Comparison of ENCODE assay signal across 16 mouse cellular contexts in genomic region chr2:37849357-37849756, GRCm38 (mm10).
DNase-seq lines count a peak whose midpoint lies in the region; ATAC-seq and TF ChIP-seq lines count a peak whose summit lies in the region.
"Had no signal": no experiment of that assay in that cellular context is flagged by ENCODE, and none has a peak within 500 bp of the region (broad histone marks: within the 10 kb centered on the region; RNA-seq: fewer than 3 reads in every experiment).

No protein-coding gene starts in this region.

- H3K27me3 ChIP-seq in liver, embryonic 14.5 days (ENCODE audit: control insufficient read depth, insufficient read depth, low read length), result no peaks in the 10 kb centered on the region
- H3K27me3 ChIP-seq in liver, embryonic 11.5 days (replicated peaks; ENCODE audit: control insufficient read depth, insufficient read depth, low read length), result no peaks in the 10 kb centered on the region
- H3K27me3 ChIP-seq in MEL (ENCODE audit: control insufficient read depth in 1 of 2, insufficient read depth in 2 of 2, low read length in 2 of 2), result no peaks in the 10 kb centered on the region
- no peaks in the 10 kb centered on the region for H3K27me3 ChIP-seq in thymus, adult 2 months (ENCODE audit: control insufficient read depth, insufficient read depth, low read length)
- H3K27me3 ChIP-seq: hindbrain, embryonic 12.5 days had no signal

- H3K79me2 ChIP-seq in MEL (ENCODE audit: control insufficient read depth, insufficient read depth, low read length, poor library complexity), result no peaks in the 10 kb centered on the region

- no peak overlapping the region for H3K4me3 ChIP-seq in liver, embryonic 14.5 days (ENCODE audit: insufficient read depth in 1 of 2, low read depth in 2 of 2, low read length in 2 of 2)
- H3K4me3 ChIP-seq in liver, embryonic 11.5 days (ENCODE audit: low read depth, low read length), result no peak overlapping the region
- no peak overlapping the region for H3K4me3 ChIP-seq in MEL (ENCODE audit: control insufficient read depth in 1 of 2, insufficient read depth in 1 of 2, low read depth in 2 of 2, low read length in 2 of 2)
- no peak overlapping the region for H3K4me3 ChIP-seq in thymus, adult 2 months (ENCODE audit: control insufficient read depth, insufficient read depth, low read length)
- H3K4me3 ChIP-seq: hindbrain, embryonic 12.5 days had no signal

- TF ChIP-seq CTCF in liver, embryonic 14.5 days (IDR thresholded peaks at IDR 0.05; ENCODE audit: low read depth), result peak; percentile 33; the same call in 1 of the 2 replicates
- peak in 2 of 3 experiments; percentile 52 to 69; a peak in 4 of 6 replicates for TF ChIP-seq CTCF in MEL (IDR thresholded peaks at IDR 0.05 in 2 of 3, conservative IDR thresholded peaks at IDR 0.05 in 1 of 3; ENCODE audit: control insufficient read depth in 1 of 3, insufficient read depth in 1 of 3, low read depth in 2 of 3, low read length in 3 of 3, poor library complexity in 1 of 3, severe bottlenecking in 1 of 3)
- no peak for TF ChIP-seq CTCF in thymus, adult 2 months (IDR thresholded peaks at IDR 0.05; ENCODE audit: borderline replicate concordance, control insufficient read depth, extremely low read depth, insufficient read depth, low read length, poor library complexity)

- no peak for ATAC-seq in CD4-positive, CD25-positive, alpha-beta regulatory T cell, adult 4 months
- ATAC-seq in liver, embryonic 14.5 days (ENCODE audit: insufficient read depth), result no peak
- ATAC-seq in liver, embryonic 11.5 days (replicated peaks; ENCODE audit: low FRiP score), result no peak
- ATAC-seq: midbrain, embryonic 16.5 days had no signal

- no peak overlapping the region for H3K9ac ChIP-seq in liver, embryonic 14.5 days (replicated peaks)
- H3K9ac ChIP-seq in liver, embryonic 11.5 days (ENCODE audit: low read depth, low read length), result no peak overlapping the region
- H3K9ac ChIP-seq in MEL (ENCODE audit: control insufficient read depth, low read depth, low read length, poor library complexity, severe bottlenecking), result no peak overlapping the region
- H3K9ac ChIP-seq: hindbrain, embryonic 12.5 days had no signal

- H3K9me3 ChIP-seq in liver, embryonic 14.5 days (ENCODE audit: control insufficient read depth, low read length), result no peaks in the 10 kb centered on the region
- no peaks in the 10 kb centered on the region for H3K9me3 ChIP-seq in liver, embryonic 11.5 days (ENCODE audit: control insufficient read depth, low read length)
- H3K9me3 ChIP-seq in MEL (replicated peaks; ENCODE audit: insufficient read depth, low read length), result no peaks in the 10 kb centered on the region
- H3K9me3 ChIP-seq: hindbrain, embryonic 12.5 days had no signal

- no peak for TF ChIP-seq POLR2A in MEL (IDR thresholded peaks at IDR 0.05; ENCODE audit: control insufficient read depth in 1 of 2, insufficient read depth in 1 of 2, low read depth in 1 of 2, low read length in 2 of 2, poor library complexity in 1 of 2)
- no peak for TF ChIP-seq POLR2A in thymus, adult 2 months (IDR thresholded peaks at IDR 0.05; ENCODE audit: control insufficient read depth, extremely low read depth, insufficient read depth, low read length, poor library complexity)

- no peaks in the 10 kb centered on the region for H3K4me1 ChIP-seq in liver, embryonic 14.5 days (replicated peaks; ENCODE audit: control insufficient read depth in 2 of 2, insufficient read depth in 2 of 2, low read length in 1 of 2)
- H3K4me1 ChIP-seq in liver, embryonic 11.5 days (replicated peaks; ENCODE audit: control insufficient read depth, insufficient read depth, low read length), result no peaks in the 10 kb centered on the region
- no peaks in the 10 kb centered on the region for H3K4me1 ChIP-seq in MEL (ENCODE audit: control insufficient read depth in 1 of 2, insufficient read depth in 2 of 2, low read length in 2 of 2)
- no peaks in the 10 kb centered on the region for H3K4me1 ChIP-seq in thymus, adult 2 months (replicated peaks; ENCODE audit: control insufficient read depth, insufficient read depth, low read length)

- H3K36me3 ChIP-seq in liver, embryonic 14.5 days (replicated peaks; ENCODE audit: control insufficient read depth, insufficient read depth, low read depth), result no peaks in the 10 kb centered on the region
- H3K36me3 ChIP-seq in liver, embryonic 11.5 days (ENCODE audit: control insufficient read depth, insufficient read depth, low read length), result no peaks in the 10 kb centered on the region
- no peaks in the 10 kb centered on the region; a peak in 1 of 4 replicates for H3K36me3 ChIP-seq in MEL (ENCODE audit: control insufficient read depth in 1 of 2, insufficient read depth in 2 of 2, low read length in 2 of 2)
- H3K36me3 ChIP-seq in thymus, adult 2 months (ENCODE audit: control insufficient read depth, insufficient read depth, low read length), result 0 out of 2 replicates have a peak, but pooled peaks cover 7% of the 10 kb centered on the region
- H3K36me3 ChIP-seq: hindbrain, embryonic 12.5 days had no signal

- DNase-seq in CD4-positive, CD25-positive, alpha-beta regulatory T cell, adult 2 months (ENCODE audit: low read depth, low spot score), result peak; percentile 7
- no peak for DNase-seq in liver, embryonic 14.5 days (ENCODE audit: low read depth in 3 of 3, low spot score in 3 of 3)
- no peak for DNase-seq in liver, embryonic 11.5 days (ENCODE audit: low spot score)
- DNase-seq in MEL (ENCODE audit: low read depth, low spot score), result peak; percentile 39
- DNase-seq in induced T-regulatory cell, adult 2 months (ENCODE audit: low read depth), result peak; percentile 4
- no peak for DNase-seq in cerebellum, postnatal 36 days
- DNase-seq in thymus, adult 2 months, result no peak
- DNase-seq: cerebellum, adult 11 months; cerebellum, postnatal 25 days; heart, adult 18-20 months; kidney, adult 2 months; right cerebral cortex, postnatal 25 days; thymus, postnatal 14 days had no signal

- no peak overlapping the region for H3K4me2 ChIP-seq in liver, embryonic 14.5 days (ENCODE audit: low read depth)
- no peak overlapping the region for H3K4me2 ChIP-seq in liver, embryonic 11.5 days
- H3K4me2 ChIP-seq: hindbrain, embryonic 12.5 days had no signal

- no peak overlapping the region for H3K27ac ChIP-seq in liver, embryonic 14.5 days
- H3K27ac ChIP-seq in liver, embryonic 11.5 days (ENCODE audit: low read depth, low read length), result no peak overlapping the region
- H3K27ac ChIP-seq in MEL (ENCODE audit: control insufficient read depth, low read depth, low read length), result no peak overlapping the region
- no peak overlapping the region for H3K27ac ChIP-seq in thymus, adult 2 months (ENCODE audit: control insufficient read depth, insufficient read depth, low read length)
- H3K27ac ChIP-seq: hindbrain, embryonic 12.5 days had no signal

- no peak for TF ChIP-seq EP300 in liver, embryonic 14.5 days (IDR thresholded peaks at IDR 0.05; ENCODE audit: low read depth)
- TF ChIP-seq EP300 in MEL (IDR thresholded peaks at IDR 0.05; ENCODE audit: low read depth in 1 of 2, low read length in 2 of 2), result no peak

- peak; percentile 2; the same call in 1 of the 2 replicates for TF ChIP-seq RAD21 in MEL (IDR thresholded peaks at IDR 0.05; ENCODE audit: low read depth, low read length)

- 60% methylated on average over 3 of the region's 3 CpGs for WGBS in liver, embryonic 14.5 days (ENCODE audit: insufficient replicate concordance)
- 78% methylated on average over 3 of the region's 3 CpGs for WGBS in liver, embryonic 11.5 days
- WGBS in thymus, adult 2 months, result 98% methylated on average over 3 of the region's 3 CpGs

TF ChIP-seq in MEL, 35 proteins besides CTCF, POLR2A, EP300 and RAD21:
- TF ChIP-seq TBP (IDR thresholded peaks at IDR 0.05; ENCODE audit: low read depth, low read length), result no peak
- TF ChIP-seq HCFC1 (IDR thresholded peaks at IDR 0.05; ENCODE audit: low read depth, low read length), result no peak
- TF ChIP-seq TAL1 (IDR thresholded peaks at IDR 0.05; ENCODE audit: low read length), result no peak
- TF ChIP-seq ZKSCAN1 (IDR thresholded peaks at IDR 0.05; ENCODE audit: low read depth, low read length), result no peak
- no peak for TF ChIP-seq MYC (IDR thresholded peaks at IDR 0.05; ENCODE audit: low read depth, low read length)
- no peak for TF ChIP-seq BHLHE40 (IDR thresholded peaks at IDR 0.05; ENCODE audit: borderline replicate concordance, low read depth, low read length)
- no peak for TF ChIP-seq TCF12 (IDR thresholded peaks at IDR 0.05; ENCODE audit: low read depth, low read length)
- 0 out of 2 replicates have a peak, but pooled peaks have one; percentile 1 for TF ChIP-seq SMC3 (IDR thresholded peaks at IDR 0.05; ENCODE audit: low read depth, low read length)
TF ChIP-seq in MEL: peak in this region for 1.

Comparison
In these comparisons a context has a peak if more than half of its experiments do, and no peak if none do; other contexts are left out.
1. DNase-seq: peak in CD4-positive, CD25-positive, alpha-beta regulatory T cell, adult 2 months (single experiment), MEL (single experiment) and induced T-regulatory cell, adult 2 months (single experiment); none in liver, embryonic 14.5 days (0 of 3), liver, embryonic 11.5 days (single experiment), cerebellum, postnatal 36 days (0 of 2) and thymus, adult 2 months (single experiment).